Mouse (Mus musculus): ENCODE data around the gene Sympk.
A peak's percentile ranks its signal among the peaks of the same experiment; 100 is the strongest.

- peak; percentile 86 for TF ChIP-seq CTCF (IDR thresholded peaks at IDR 0.05; ENCODE audit: low read depth)
- TF ChIP-seq EP300 (optimal IDR thresholded peaks at IDR 0.05) = no peak
These were observed 64.6 kb downstream of the Sympk start for GRCm38 (mm10) chr7:19088813-19089212.

Measured in stomach, postnatal 0 days (tissue).